Mouse (Mus musculus) adrenal gland, postnatal 4 days (tissue): Measurements from ENCODE around the gene Dap. TPM values are rescaled to one million over a fixed set of nuclear protein-coding genes. Genes with fewer than 3 reads are reported as not detected.

Experiments used
- DNase-seq, 2 experiments: peaks; one replicate each; pipeline ENCODE4 v3.0.0; 2021 to 2022; ENCODE audit warnings: low spot score in 2 of 2, mixed read lengths in 2 of 2
- total RNA-seq, 2 experiments: library from RNA; stranded (reverse); gene quantifications; 2 replicates each; pipeline ENCODE4 v1.2.3; 2021

Gene Dap
- total RNA-seq, 2 experiments from 2014 or later, result 83.2 to 87.9 TPM

GRCm38 (mm10) chr15:31296882-31297776 is 73.0 kb downstream of the Dap start:
- DNase-seq, result no peak

DNA sequence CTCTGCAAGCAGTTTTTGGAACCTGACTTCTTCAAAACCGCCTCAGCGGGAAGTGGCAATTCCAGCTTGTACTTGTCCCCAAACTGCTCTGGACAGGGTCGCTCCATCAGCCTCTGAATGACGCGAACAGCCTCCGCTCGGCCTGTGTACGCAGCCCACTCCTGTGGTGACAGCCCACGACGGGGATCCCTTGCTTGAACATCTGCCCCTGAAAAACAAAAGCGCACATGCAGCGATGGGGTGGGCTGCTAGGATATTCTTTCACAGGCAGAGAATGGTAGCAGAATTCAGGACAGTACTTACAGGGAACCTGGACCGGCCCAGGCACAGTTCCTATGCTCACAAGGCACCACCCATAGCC is 73.6 kb downstream of the Dap start:
- DNase-seq, result no peak

DNA sequence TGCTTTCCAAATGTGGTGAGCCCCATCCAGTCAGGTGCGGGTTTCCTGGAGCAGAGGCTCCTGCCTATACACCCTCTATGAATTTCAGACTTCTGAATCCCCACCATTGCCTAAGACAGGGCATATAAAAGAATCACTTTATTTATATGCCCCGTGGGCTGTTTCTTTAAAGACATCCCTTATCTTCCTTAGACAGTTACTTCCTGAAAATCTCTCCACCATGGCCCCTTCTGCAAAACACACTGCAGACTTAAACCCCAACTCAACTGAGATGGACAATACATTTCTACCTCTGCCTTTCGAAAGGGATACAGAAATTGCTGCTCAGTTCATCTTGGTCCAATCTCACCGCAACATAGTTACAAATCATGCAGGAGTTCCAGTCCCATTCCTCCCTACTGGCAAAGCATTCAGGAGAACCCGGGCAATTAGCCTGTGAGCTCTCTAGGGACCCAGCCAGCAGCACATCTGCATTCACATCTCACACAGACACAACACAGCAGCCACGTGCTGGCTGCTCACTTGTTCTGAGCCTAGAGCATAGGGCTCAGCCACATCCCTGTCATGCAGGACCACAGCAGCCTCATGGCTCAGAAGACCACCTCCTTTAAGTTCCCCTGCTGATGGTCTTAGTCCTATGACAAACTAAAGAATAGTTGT is 75.3 kb downstream of the Dap start:
- DNase-seq, result no peak

- DNase-seq, result no peak
These were observed 78.3 kb downstream of the Dap start for GRCm38 (mm10) chr15:31302293-31302990.

DNA sequence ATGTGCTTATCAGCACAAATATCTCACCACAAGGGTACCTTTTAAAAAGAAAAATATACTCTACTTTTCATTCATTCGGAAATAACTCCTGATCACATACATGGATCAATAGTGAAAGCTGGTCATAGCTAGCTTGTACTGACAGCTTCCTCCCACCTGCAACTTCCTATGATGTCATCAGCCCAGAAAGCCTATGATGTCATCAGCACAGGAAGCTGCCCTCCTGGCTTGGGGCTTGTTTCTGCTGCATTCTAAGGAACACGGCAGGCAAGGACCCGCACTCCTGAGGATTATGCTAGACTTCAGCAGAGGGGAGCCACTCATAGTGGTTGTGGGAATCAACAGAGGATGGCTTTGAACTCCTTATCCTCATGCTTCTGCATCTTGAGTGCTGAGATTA is 80.2 kb downstream of the Dap start:
- DNase-seq, result no peak

DNA sequence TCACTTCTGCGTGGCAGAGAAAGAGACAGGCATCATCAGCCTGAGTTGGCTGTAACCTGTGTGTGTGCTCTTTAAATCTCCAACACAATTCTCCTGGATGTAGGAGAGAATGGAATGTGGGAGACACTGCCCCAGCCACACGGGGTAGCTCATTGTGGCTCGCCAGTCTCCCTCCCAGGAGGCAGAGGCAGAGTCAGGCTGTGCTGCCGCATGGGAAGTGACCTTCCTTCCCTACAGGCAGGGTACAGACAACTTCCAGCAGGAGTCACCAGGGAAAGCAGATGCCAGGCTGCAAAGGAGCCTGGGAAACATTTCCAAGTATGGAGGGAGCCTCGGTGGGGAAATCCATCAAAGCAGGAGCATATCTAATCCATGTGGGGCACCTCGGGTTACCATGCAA is 81.1 kb downstream of the Dap start:
- no peak for DNase-seq

- no peak for DNase-seq
These were observed 82.6 kb downstream of the Dap start for GRCm38 (mm10) chr15:31306726-31307125.

- no peak for DNase-seq
These were observed 85.4 kb downstream of the Dap start for GRCm38 (mm10) chr15:31309526-31309925.

DNA sequence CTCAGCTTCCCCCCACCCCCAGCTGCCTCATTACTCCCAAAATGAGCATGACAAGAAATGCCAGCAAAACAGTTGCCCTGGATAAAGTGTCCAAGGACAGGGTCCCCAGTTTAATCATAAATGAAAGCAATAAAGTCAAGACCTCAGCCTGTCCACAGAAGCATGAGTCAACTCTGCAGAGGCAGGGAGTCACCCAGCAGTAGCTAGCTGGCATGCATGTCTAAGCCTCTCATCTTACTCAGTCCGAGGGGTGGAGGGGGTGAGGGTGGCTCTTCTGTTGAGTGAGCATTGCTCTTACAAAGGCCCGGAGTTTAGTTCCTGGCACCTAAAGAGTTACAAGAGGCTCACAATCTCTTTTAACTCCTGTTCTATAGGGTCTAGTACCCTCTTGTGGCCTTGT is 87.9 kb downstream of the Dap start:
- DNase-seq, result no peak

DNA sequence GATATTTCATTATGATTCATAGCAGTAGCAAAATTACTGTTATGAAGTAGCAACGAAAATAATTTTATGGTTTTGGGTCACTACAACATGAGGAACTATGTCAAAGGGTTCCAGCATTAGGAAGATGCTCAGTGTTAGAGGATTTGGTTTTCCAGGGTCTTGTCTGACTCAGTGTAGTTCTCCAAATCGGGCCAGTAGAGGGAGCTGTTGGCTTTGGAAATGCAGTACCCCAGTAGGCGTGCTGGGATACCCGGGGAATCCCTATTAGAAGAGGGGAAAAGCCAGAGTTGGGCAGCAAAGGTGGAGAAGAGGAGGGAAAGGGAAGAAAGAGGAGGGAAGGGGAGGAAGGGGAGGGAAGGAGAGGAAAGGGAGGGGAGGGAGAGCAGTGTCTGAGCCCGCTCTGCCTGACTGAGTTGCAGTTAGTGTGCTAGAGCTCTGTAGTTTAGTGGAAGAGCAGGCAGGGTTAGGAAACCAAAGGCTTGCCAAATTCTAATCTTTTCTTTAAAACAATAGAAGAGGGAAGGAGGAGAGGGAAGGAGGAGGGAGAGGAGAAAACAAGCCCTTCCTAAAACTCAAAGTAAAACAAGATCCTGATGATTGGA is 91.6 kb downstream of the Dap start:
- peak; percentile 33 to 72 for DNase-seq

DNA sequence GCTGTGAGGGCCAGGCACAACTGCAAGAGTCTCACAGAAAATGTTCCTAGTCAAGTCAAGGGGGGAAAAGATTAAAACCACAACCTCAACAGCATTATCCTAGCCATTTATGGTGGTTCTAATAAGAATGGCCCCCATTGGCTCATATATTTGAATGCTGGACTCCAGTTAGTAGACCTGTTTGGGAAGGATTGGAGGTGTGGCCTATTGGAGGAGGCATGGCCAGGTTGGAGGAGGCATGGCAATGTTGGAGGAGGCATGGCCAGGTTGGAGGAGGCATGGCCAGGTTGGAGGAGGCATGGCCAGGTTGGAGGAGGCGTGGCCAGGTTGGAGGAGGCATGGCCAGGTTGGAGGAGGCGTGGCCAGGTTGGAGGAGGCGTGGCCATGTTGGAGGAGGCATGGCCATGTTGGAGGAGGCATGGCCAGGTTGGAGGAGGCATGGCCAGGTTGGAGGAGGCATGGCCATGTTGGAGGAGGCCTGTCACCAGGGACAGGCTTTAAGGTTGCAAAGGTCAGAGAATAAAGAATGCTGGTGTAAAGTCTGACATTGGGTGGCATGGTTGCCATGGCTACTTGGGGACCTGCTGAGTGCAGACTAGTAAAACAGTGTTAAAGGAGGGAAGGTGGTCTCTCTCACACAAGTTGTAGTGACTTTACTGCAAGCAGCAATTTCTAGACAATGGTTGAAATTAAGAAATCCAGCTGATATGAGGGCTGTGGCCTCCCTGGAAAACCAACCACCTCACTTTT is 93.1 kb downstream of the Dap start:
- no peak for DNase-seq

DNA sequence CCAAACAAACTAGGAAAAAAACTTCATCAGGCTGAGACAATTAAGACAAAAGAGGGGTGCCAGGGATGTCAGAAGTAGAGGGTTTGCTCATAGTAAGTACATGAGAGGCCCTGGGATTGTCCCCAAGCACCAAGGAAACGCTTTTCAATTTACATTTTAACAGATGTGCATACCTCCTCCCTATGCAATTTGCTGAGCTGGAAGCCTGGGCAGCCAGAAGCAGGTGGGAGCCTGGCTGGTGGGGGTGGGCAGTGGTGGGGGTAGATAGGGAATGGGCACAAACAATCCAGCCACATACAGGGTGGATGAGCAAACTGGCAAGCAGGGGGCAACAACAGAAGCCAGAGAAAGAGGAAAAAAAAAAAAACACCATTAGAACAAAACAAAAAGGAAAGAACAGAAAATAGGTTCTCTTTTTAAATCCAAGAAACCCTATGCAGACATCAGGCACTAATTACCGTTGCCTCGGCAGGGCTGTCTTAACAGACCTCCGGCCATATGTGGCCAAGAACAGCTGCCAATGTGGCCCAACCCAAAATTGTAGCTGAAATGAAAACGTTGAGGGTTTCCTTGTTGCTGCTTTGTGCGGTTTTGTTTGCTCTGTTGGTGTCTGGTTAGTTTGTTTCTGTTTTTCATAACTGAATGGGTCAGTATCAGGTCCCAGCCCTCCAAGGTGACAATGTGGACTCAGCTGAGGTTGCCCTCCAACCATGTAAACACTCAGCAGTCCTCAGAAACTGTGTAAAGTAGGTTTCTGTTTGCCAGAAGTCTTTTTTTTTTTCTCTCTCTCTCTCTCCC is 94.2 kb downstream of the Dap start:
- DNase-seq, result no peak

GRCm38 (mm10) chr15:31319046-31319445 is 94.9 kb downstream of the Dap start:
- no peak for DNase-seq

DNA sequence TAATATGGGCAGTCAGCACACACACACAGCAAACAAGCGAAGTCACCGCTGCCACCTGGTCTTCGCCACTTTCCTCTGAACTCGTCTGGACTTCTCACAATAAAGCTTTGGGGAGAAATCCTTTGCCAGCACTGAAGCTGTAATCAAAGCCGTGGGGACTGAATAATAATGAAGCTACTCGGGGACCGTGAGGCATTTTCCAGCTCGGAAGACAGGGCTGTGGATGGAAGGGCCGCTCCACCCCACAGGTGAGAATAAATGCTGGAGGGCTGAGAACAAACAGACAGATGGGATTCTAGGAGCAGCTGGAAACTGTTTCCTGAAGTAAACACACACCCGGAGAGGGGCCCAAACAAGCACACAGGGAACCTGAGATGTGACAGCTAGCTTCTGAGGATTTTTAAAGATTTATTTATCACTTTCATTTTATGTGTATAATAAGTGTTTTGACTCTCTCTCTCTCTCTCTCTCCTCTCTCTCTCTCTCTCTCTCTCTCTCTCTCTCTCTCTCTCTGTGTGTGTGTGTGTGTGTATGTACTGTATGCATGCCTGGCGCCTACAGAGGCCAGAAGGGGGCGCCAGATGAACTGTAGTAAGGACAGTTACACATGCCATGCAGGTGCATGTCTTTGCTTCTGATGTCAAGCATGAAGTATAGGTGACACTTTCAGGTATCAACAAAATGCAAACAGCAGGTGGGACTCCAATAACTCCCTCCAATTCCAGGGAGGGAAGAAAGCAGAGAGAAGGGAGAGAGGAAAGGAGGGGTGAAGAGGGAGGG is 96.7 kb downstream of the Dap start:
- DNase-seq, result no peak

- DNase-seq, result no peak
These were observed 99.6 kb downstream of the Dap start for GRCm38 (mm10) chr15:31323684-31324083.
